Mouse (Mus musculus): ENCODE measurements around the gene Nsa2.

Gene Nsa2

GRCm38 (mm10) chr13:97087421-97087820 lies 50.3 kb downstream of the Nsa2 start:
- peak in 1 of 2 experiments; percentile 57 for DNase-seq (ENCODE audit: inconsistent age in 2 of 2, low spot score in 1 of 2)

DNA sequence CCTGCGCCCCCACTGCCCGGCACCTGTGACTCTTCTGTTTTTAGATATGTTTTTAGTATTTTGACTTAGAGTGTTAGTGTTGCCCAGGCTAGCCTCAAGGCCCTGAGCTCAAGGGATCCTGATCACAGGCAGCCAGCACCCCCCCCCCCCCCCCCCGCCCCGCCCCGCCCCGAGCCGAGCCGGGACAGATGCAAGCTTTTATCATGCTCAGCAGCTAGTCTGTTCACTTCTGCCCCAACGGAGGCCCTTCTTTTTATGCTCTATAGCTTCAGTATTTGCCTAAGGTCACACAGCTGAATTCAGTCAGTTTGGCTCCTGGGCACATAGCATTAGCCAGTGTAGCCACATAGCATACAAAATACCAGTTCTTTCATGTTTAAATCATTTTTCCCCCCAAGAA lies 51.4 kb downstream of the Nsa2 start:
- DNase-seq (ENCODE audit: inconsistent age in 2 of 2, low spot score in 1 of 2) = no peak

- no peak for DNase-seq (ENCODE audit: inconsistent age in 2 of 2, low spot score in 1 of 2)
These were observed 55.3 kb downstream of the Nsa2 start for GRCm38 (mm10) chr13:97082432-97082831.

- no peak for DNase-seq (ENCODE audit: inconsistent age in 2 of 2, low spot score in 1 of 2)
These were observed 57.1 kb downstream of the Nsa2 start for GRCm38 (mm10) chr13:97080615-97081014.

- DNase-seq (ENCODE audit: inconsistent age in 2 of 2, low spot score in 1 of 2) = no peak
These were observed 57.5 kb downstream of the Nsa2 start for GRCm38 (mm10) chr13:97080201-97080600.
